Mouse (Mus musculus) ES-Bruce4 (cell line): Measurements from ENCODE around the gene Aasdh. TPM values are rescaled to one million over a fixed set of nuclear protein-coding genes. Genes with fewer than 3 reads are reported as not detected.

Source experiments
- H3K27ac ChIP-seq: 2 replicates; pipeline ENCODE4 v1.5.1; 2012; ENCODE audit warnings: low read length, inconsistent platforms; ENCODE audit not compliant: insufficient read depth
- H3K27me3 ChIP-seq: 2 replicates; pipeline ENCODE4 v1.6.1; 2012; ENCODE audit warnings: mild to moderate bottlenecking, low read length, inconsistent platforms; ENCODE audit not compliant: control insufficient read depth, poor library complexity, insufficient read depth, severe bottlenecking
- H3K36me3 ChIP-seq: 2 replicates; pipeline ENCODE4 v1.6.1; 2012; ENCODE audit warnings: inconsistent platforms, mild to moderate bottlenecking, low read length, moderate library complexity; ENCODE audit not compliant: control insufficient read depth, poor library complexity, insufficient read depth, severe bottlenecking
- H3K4me1 ChIP-seq: one replicate; pipeline ENCODE4 v1.8.1; 2011; ENCODE audit warnings: low read length; ENCODE audit not compliant: control insufficient read depth, insufficient read depth
- H3K4me3 ChIP-seq: 2 replicates; pipeline ENCODE4 v1.5.1; 2011; ENCODE audit warnings: low read depth, mild to moderate bottlenecking, low read length
- H3K9ac ChIP-seq: 2 replicates; pipeline ENCODE4 v1.6.1; 2012; ENCODE audit warnings: low read depth, mild to moderate bottlenecking, inconsistent platforms; ENCODE audit not compliant: poor library complexity, severe bottlenecking
- H3K9me3 ChIP-seq: replicated peaks from 2 replicates; pipeline ENCODE4 v1.6.1; 2012; ENCODE audit warnings: mild to moderate bottlenecking, low read length, inconsistent platforms; ENCODE audit not compliant: control insufficient read depth, poor library complexity, insufficient read depth, severe bottlenecking
- CTCF ChIP-seq: IDR thresholded peaks from one replicate; pipeline ENCODE4 v1.8.1; 2011; ENCODE audit warnings: low read depth, low read length
- EP300 ChIP-seq: IDR thresholded peaks from 2 replicates; pipeline ENCODE4 v1.6.1; 2011; ENCODE audit warnings: low read depth, low read length; ENCODE audit not compliant: insufficient read depth
- POLR2A ChIP-seq: IDR thresholded peaks from one replicate; pipeline ENCODE4 v1.8.1; 2011; ENCODE audit warnings: low read length; ENCODE audit not compliant: insufficient read depth
- polyA plus RNA-seq: library from polyadenylated mRNA; stranded (reverse); fragments of >200 nt; gene quantifications from 2 replicates; pipeline ENCODE4 v1.2.4, GENCODE M21; 2011; ENCODE audit warnings: low read depth; ENCODE audit not compliant: missing spikeins, insufficient read depth, insufficient read length

Gene Aasdh
- polyA plus RNA-seq, 1 experiment, result 74.1 TPM

- no peak for TF ChIP-seq POLR2A
- no peak for TF ChIP-seq EP300
- no peak for TF ChIP-seq CTCF
- no peaks in the 10 kb centered on the region for H3K36me3 ChIP-seq
- no peak overlapping the region for H3K27ac ChIP-seq
- peaks cover 2% of the 10 kb centered on the region for H3K4me1 ChIP-seq
- peaks cover 8% of the 10 kb centered on the region for H3K27me3 ChIP-seq
- H3K9ac ChIP-seq, result no peak overlapping the region
- no peaks in the 10 kb centered on the region for H3K9me3 ChIP-seq
- no peak overlapping the region for H3K4me3 ChIP-seq
These were observed 54.0 kb downstream of the Aasdh start for GRCm38 (mm10) chr5:76851316-76851715.

GRCm38 (mm10) chr5:76847106-76847505 lies 58.2 kb downstream of the Aasdh start:
- Histone ChIP-seq H3K27me3 (no peaks in the 10 kb centered on the region), H3K9me3 (no peaks in the 10 kb centered on the region), H3K4me3 (no peak overlapping the region), H3K36me3 (no peaks in the 10 kb centered on the region), H3K9ac (no peak overlapping the region), H3K4me1 (no peaks in the 10 kb centered on the region), H3K27ac (no peak overlapping the region)
- no peak for TF ChIP-seq EP300
- no peak for TF ChIP-seq CTCF
- no peak for TF ChIP-seq POLR2A

GRCm38 (mm10) chr5:76844618-76845186 lies 60.6 kb downstream of the Aasdh start:
- Histone ChIP-seq H3K9me3 (no peaks in the 10 kb centered on the region), H3K4me1 (no peaks in the 10 kb centered on the region), H3K27ac (no peak overlapping the region), H3K36me3 (no peaks in the 10 kb centered on the region), H3K4me3 (no peak overlapping the region), H3K27me3 (no peaks in the 10 kb centered on the region), H3K9ac (no peak overlapping the region)
- TF ChIP-seq POLR2A, result no peak
- no peak for TF ChIP-seq CTCF
- TF ChIP-seq EP300, result no peak

- Histone ChIP-seq H3K9ac (no peak overlapping the region), H3K27me3 (no peaks in the 10 kb centered on the region), H3K4me3 (no peak overlapping the region), H3K9me3 (no peaks in the 10 kb centered on the region), H3K4me1 (no peaks in the 10 kb centered on the region), H3K36me3 (no peaks in the 10 kb centered on the region), H3K27ac (no peak overlapping the region)
- TF ChIP-seq CTCF (no peak), EP300 (no peak), POLR2A (no peak)
These were observed 61.4 kb downstream of the Aasdh start for GRCm38 (mm10) chr5:76843851-76844419.

- Histone ChIP-seq H3K27ac (no peak overlapping the region), H3K4me3 (no peak overlapping the region), H3K4me1 (no peaks in the 10 kb centered on the region), H3K9ac (no peak overlapping the region), H3K27me3 (no peaks in the 10 kb centered on the region), H3K9me3 (no peaks in the 10 kb centered on the region), H3K36me3 (no peaks in the 10 kb centered on the region)
- TF ChIP-seq EP300 (no peak), CTCF (peak; percentile 68)
These were observed 61.9 kb downstream of the Aasdh start for GRCm38 (mm10) chr5:76843448-76843847.

GRCm38 (mm10) chr5:76841859-76842258 lies 63.5 kb downstream of the Aasdh start:
- no peak overlapping the region for H3K4me3 ChIP-seq
- H3K9ac ChIP-seq, result no peak overlapping the region
- no peaks in the 10 kb centered on the region for H3K27me3 ChIP-seq
- H3K9me3 ChIP-seq, result no peaks in the 10 kb centered on the region
- H3K4me1 ChIP-seq, result no peaks in the 10 kb centered on the region
- no peaks in the 10 kb centered on the region for H3K36me3 ChIP-seq
- no peak for TF ChIP-seq CTCF
- no peak for TF ChIP-seq POLR2A
- no peak for TF ChIP-seq EP300
- H3K27ac ChIP-seq, result no peak overlapping the region

GRCm38 (mm10) chr5:76839786-76840185 lies 65.5 kb downstream of the Aasdh start:
- H3K36me3 ChIP-seq, result no peaks in the 10 kb centered on the region
- H3K4me1 ChIP-seq, result no peaks in the 10 kb centered on the region
- H3K9me3 ChIP-seq, result no peaks in the 10 kb centered on the region
- no peak overlapping the region for H3K27ac ChIP-seq
- no peak overlapping the region for H3K4me3 ChIP-seq
- no peak overlapping the region for H3K9ac ChIP-seq
- no peak for TF ChIP-seq EP300
- no peak for TF ChIP-seq CTCF
- no peak for TF ChIP-seq POLR2A
- no peaks in the 10 kb centered on the region for H3K27me3 ChIP-seq
